Mouse (Mus musculus) kidney, adult 2 months (tissue): Measurements from ENCODE around the gene Dhx37.

Experiments used
- CTCF ChIP-seq: fragments of 200-500 bp; conservative IDR thresholded peaks from 2 replicates; pipeline ENCODE4 v1.5.1; 2011; ENCODE audit warnings: low read depth, mild to moderate bottlenecking, control low read depth, low read length, moderate library complexity, mixed read lengths; ENCODE audit not compliant: insufficient read depth, insufficient read length
- POLR2A ChIP-seq: fragments of 200-500 bp; IDR thresholded peaks from one replicate; pipeline ENCODE4 v1.6.1; 2011; ENCODE audit warnings: low read depth, low read length, control low read depth

DNA sequence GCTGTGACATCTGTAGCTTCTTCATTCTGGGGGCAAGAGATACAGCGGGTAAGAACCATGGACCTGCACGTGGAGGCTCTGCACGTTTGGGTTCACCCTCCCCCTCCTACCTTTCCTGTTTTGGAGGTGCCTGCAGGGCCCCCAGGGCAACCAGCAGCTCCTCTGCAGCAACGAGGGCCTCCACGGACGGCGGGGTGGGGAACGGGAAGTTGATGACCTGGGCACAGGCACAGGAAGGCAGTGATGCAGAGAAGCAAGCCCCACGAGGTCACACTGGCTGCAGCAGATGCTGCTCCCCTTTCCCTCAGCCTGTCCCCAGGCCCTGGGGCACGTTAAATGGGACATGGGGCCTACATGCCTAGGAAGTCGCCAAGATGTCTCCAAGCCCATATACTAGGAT lies 14.8 kb downstream of the Dhx37 start:
- TF ChIP-seq CTCF = no peak
- TF ChIP-seq POLR2A = no peak
